Mouse (Mus musculus) heart, embryonic 11.5 days (tissue): ENCODE measurements around the gene Slc1a2. TPM values are rescaled to one million over a fixed set of nuclear protein-coding genes. Genes with fewer than 3 reads are reported as not detected.

Experiments used
- ATAC-seq: fragments of 200-750 bp; cut with Nextera tagmentation; replicated peaks from 2 replicates; pipeline ENCODE4 v1.8.0; 2017; ENCODE audit warnings: moderate library complexity; ENCODE audit not compliant: insufficient number of reproducible peaks, low FRiP score, low TSS enrichment
- H3K27ac ChIP-seq: fragments of 300-500 bp; sonication (generic); 2 replicates; pipeline ENCODE4 v1.5.1; 2014; ENCODE audit warnings: mild to moderate bottlenecking, low read depth, low read length
- H3K27me3 ChIP-seq: fragments of 300-500 bp; sonication (generic); 2 replicates; pipeline ENCODE4 v1.6.1; 2014; ENCODE audit warnings: mild to moderate bottlenecking, low read length, mixed read lengths; ENCODE audit not compliant: control insufficient read depth, insufficient read depth
- H3K36me3 ChIP-seq: fragments of 300-500 bp; sonication (generic); 2 replicates; pipeline ENCODE4 v1.6.1; 2014; ENCODE audit warnings: mild to moderate bottlenecking, low read length, moderate library complexity, mixed read lengths; ENCODE audit not compliant: control insufficient read depth, insufficient read depth
- H3K4me1 ChIP-seq: fragments of 300-500 bp; sonication (generic); 2 replicates; pipeline ENCODE4 v1.6.1; 2014; ENCODE audit warnings: low read length; ENCODE audit not compliant: control insufficient read depth, insufficient read depth
- H3K4me2 ChIP-seq: fragments of 300-500 bp; sonication (generic); 2 replicates; pipeline ENCODE4 v1.6.1; 2014; ENCODE audit warnings: mild to moderate bottlenecking, moderate library complexity
- H3K4me3 ChIP-seq: fragments of 300-500 bp; sonication (generic); 2 replicates; pipeline ENCODE4 v1.5.1; 2014; ENCODE audit warnings: low read depth, low read length
- H3K9ac ChIP-seq: fragments of 300-500 bp; sonication (generic); 2 replicates; pipeline ENCODE4 v1.6.1; 2014; ENCODE audit warnings: mild to moderate bottlenecking, low read depth, low read length, moderate library complexity
- H3K9me3 ChIP-seq: fragments of 300-500 bp; sonication (generic); replicated peaks from 2 replicates; pipeline ENCODE4 v1.6.1; 2016; ENCODE audit warnings: low read length; ENCODE audit not compliant: control insufficient read depth
- WGBS: fragments of 180-500 bp; shearing (Covaris S2); extraction: QIAGEN DNeasy Blood & Tissue Kit; methylation state at CpG from one replicate; pipeline ENCODE4 v1.1.7; 2014; ENCODE audit not compliant: insufficient replicate concordance; 5-methylcytosine and 5-hydroxymethylcytosine counted together
- polyA plus RNA-seq: library from polyadenylated mRNA; unstranded; fragments of >200 nt; fragmentation: Nextera tagmentation; extraction: Ambion mirVana; gene quantifications from 2 replicates; pipeline ENCODE4 v1.2.1, GENCODE M21; 2014

Slc1a2 gene
- polyA plus RNA-seq, 1 experiment from 2014 or later = 0.23 TPM

GRCm38 (mm10) chr2:102675275-102675674 is 16.8 kb downstream of the Slc1a2 start:
- Histone ChIP-seq H3K9me3 (no peaks in the 10 kb centered on the region), H3K4me3 (no peak overlapping the region), H3K27ac (no peak overlapping the region), H3K9ac (no peak overlapping the region), H3K36me3 (no peaks in the 10 kb centered on the region), H3K27me3 (no peaks in the 10 kb centered on the region), H3K4me1 (no peaks in the 10 kb centered on the region), H3K4me2 (no peak overlapping the region)
- no peak for ATAC-seq
- WGBS = 73% methylated on average over 6 of the region's 6 CpGs

- no peak for ATAC-seq
- Histone ChIP-seq H3K4me1 (no peaks in the 10 kb centered on the region), H3K4me3 (no peak overlapping the region), H3K4me2 (no peak overlapping the region), H3K27me3 (no peaks in the 10 kb centered on the region), H3K36me3 (no peaks in the 10 kb centered on the region), H3K9me3 (no peaks in the 10 kb centered on the region), H3K9ac (no peak overlapping the region), H3K27ac (no peak overlapping the region)
- WGBS = 77% methylated on average over 9 of the region's 9 CpGs
Measured at GRCm38 (mm10) chr2:102676716-102677312, 18.4 kb downstream of the Slc1a2 start.

- Histone ChIP-seq H3K4me3 (no peak overlapping the region), H3K27me3 (no peaks in the 10 kb centered on the region), H3K4me2 (no peak overlapping the region), H3K9ac (no peak overlapping the region), H3K27ac (no peak overlapping the region), H3K9me3 (no peaks in the 10 kb centered on the region), H3K4me1 (no peaks in the 10 kb centered on the region), H3K36me3 (no peaks in the 10 kb centered on the region)
- ATAC-seq = no peak
- 71% methylated on average over 6 of the region's 6 CpGs for WGBS
Measured at GRCm38 (mm10) chr2:102677400-102677799, 18.9 kb downstream of the Slc1a2 start.

GRCm38 (mm10) chr2:102681351-102681750 is 22.9 kb downstream of the Slc1a2 start:
- no peak overlapping the region for H3K27ac ChIP-seq
- H3K4me3 ChIP-seq = no peak overlapping the region
- no peaks in the 10 kb centered on the region for H3K27me3 ChIP-seq
- no peaks in the 10 kb centered on the region for H3K4me1 ChIP-seq
- ATAC-seq = no peak
- H3K4me2 ChIP-seq = no peak overlapping the region
- no peaks in the 10 kb centered on the region for H3K36me3 ChIP-seq
- H3K9me3 ChIP-seq = no peaks in the 10 kb centered on the region
- no peak overlapping the region for H3K9ac ChIP-seq
- WGBS = 72% methylated on average over 7 of the region's 7 CpGs

GRCm38 (mm10) chr2:102682168-102682567 is 23.7 kb downstream of the Slc1a2 start:
- H3K9ac ChIP-seq = no peak overlapping the region
- no peaks in the 10 kb centered on the region for H3K36me3 ChIP-seq
- H3K27me3 ChIP-seq = no peaks in the 10 kb centered on the region
- no peak overlapping the region for H3K27ac ChIP-seq
- no peak for ATAC-seq
- H3K4me3 ChIP-seq = no peak overlapping the region
- H3K4me2 ChIP-seq = no peak overlapping the region
- H3K4me1 ChIP-seq = no peaks in the 10 kb centered on the region
- no peaks in the 10 kb centered on the region for H3K9me3 ChIP-seq
- WGBS = 41% methylated on average over 5 of the region's 5 CpGs

GRCm38 (mm10) chr2:102685371-102686107 is 27.1 kb downstream of the Slc1a2 start:
- Histone ChIP-seq H3K4me2 (no peak overlapping the region), H3K9ac (no peak overlapping the region), H3K4me1 (no peaks in the 10 kb centered on the region), H3K36me3 (no peaks in the 10 kb centered on the region), H3K4me3 (no peak overlapping the region), H3K27me3 (no peaks in the 10 kb centered on the region), H3K9me3 (no peaks in the 10 kb centered on the region), H3K27ac (no peak overlapping the region)
- 76% methylated on average over 7 of the region's 7 CpGs for WGBS
- no peak for ATAC-seq

GRCm38 (mm10) chr2:102686108-102686450 is 27.6 kb downstream of the Slc1a2 start:
- ATAC-seq = no peak
- no peak overlapping the region for H3K9ac ChIP-seq
- no peak overlapping the region for H3K4me3 ChIP-seq
- 67% methylated on average over 9 of the region's 9 CpGs for WGBS
- no peak overlapping the region for H3K4me2 ChIP-seq
- H3K9me3 ChIP-seq = no peaks in the 10 kb centered on the region
- no peaks in the 10 kb centered on the region for H3K27me3 ChIP-seq
- H3K4me1 ChIP-seq = no peaks in the 10 kb centered on the region
- H3K27ac ChIP-seq = no peak overlapping the region
- H3K36me3 ChIP-seq = no peaks in the 10 kb centered on the region

GRCm38 (mm10) chr2:102693556-102693955 is 35.1 kb downstream of the Slc1a2 start:
- H3K36me3 ChIP-seq = no peaks in the 10 kb centered on the region
- H3K4me3 ChIP-seq = no peak overlapping the region
- no peak for ATAC-seq
- H3K9me3 ChIP-seq = no peaks in the 10 kb centered on the region
- 0 out of 2 replicates have a peak, but pooled peaks cover 5% of the 10 kb centered on the region for H3K4me1 ChIP-seq
- 36% methylated on average over 7 of the region's 7 CpGs for WGBS
- no peak overlapping the region for H3K4me2 ChIP-seq
- no peak overlapping the region for H3K9ac ChIP-seq
- no peaks in the 10 kb centered on the region for H3K27me3 ChIP-seq
- H3K27ac ChIP-seq = no peak overlapping the region

- 0 out of 2 replicates have a peak, but pooled peaks cover 5% of the 10 kb centered on the region for H3K4me1 ChIP-seq
- WGBS = 79% methylated on average over 4 of the region's 4 CpGs
- ATAC-seq = no peak
- H3K9ac ChIP-seq = no peak overlapping the region
- no peaks in the 10 kb centered on the region for H3K36me3 ChIP-seq
- H3K27ac ChIP-seq = no peak overlapping the region
- no peak overlapping the region for H3K4me2 ChIP-seq
- no peaks in the 10 kb centered on the region for H3K27me3 ChIP-seq
- no peaks in the 10 kb centered on the region for H3K9me3 ChIP-seq
- H3K4me3 ChIP-seq = no peak overlapping the region
Measured at GRCm38 (mm10) chr2:102694750-102695149, 36.3 kb downstream of the Slc1a2 start.
